Mouse (Mus musculus): ENCODE measurements around the gene 2410137M14Rik. TPM values are rescaled to one million over a fixed set of nuclear protein-coding genes. Genes with fewer than 3 reads are reported as not detected.

Gene 2410137M14Rik
- total RNA-seq, 2 experiments from 2014 or later = 0.25 TPM; not detected in 1

Other genes starting within 250 kb of the 2410137M14Rik start
- not detected for gene H2-M10.5, start 208.3 kb downstream of the 2410137M14Rik start, total RNA-seq (2021)
- gene H2-M10.6, start 169.1 kb downstream of the 2410137M14Rik start, total RNA-seq (2021) = not detected
- gene Trim26, start 144.1 kb downstream of the 2410137M14Rik start, total RNA-seq (2021) = 10 to 100 TPM; 14.7 to 15.7 TPM
- gene Trim15, start 114.0 kb downstream of the 2410137M14Rik start, total RNA-seq (2021) = not detected
- not detected for gene Trim10, start 111.7 kb downstream of the 2410137M14Rik start, total RNA-seq (2021)
- not detected for gene Trim40, start 91.1 kb downstream of the 2410137M14Rik start, total RNA-seq (2021)
- not detected for gene Trim31, start 83.1 kb downstream of the 2410137M14Rik start, total RNA-seq (2021)
- gene Rnf39, start 38.3 kb downstream of the 2410137M14Rik start, total RNA-seq (2021) = not detected
- gene Ppp1r11, start 29.5 kb downstream of the 2410137M14Rik start, total RNA-seq (2021) = 10 to 100 TPM; 63.5 to 67.7 TPM
- 10 to 100 TPM; 15.6 to 17.3 TPM for gene Znrd1, start 22.7 kb downstream of the 2410137M14Rik start, total RNA-seq (2021)
- 10 to 100 TPM in 1 of 2 experiments, 1 to 10 TPM in 1; 9.3 to 11.4 TPM for gene Znrd1as, start 22.6 kb downstream of the 2410137M14Rik start, total RNA-seq (2021)
- not detected for gene H2-M5, start 8.3 kb upstream of the 2410137M14Rik start, total RNA-seq (2021)
- gene Zfp57, start 19.9 kb upstream of the 2410137M14Rik start, total RNA-seq (2021) = 1 to 10 TPM in 1 of 2 experiments, under 1 TPM in 1; 0.74 to 1.5 TPM
- not detected for gene Mog, start 42.2 kb upstream of the 2410137M14Rik start, total RNA-seq (2021)
- gene Gabbr1, start 64.7 kb upstream of the 2410137M14Rik start, total RNA-seq (2021) = 10 to 100 TPM in 1 of 2 experiments, 1 to 10 TPM in 1; 9.8 to 10.3 TPM
- gene Olfr90, start 107.3 kb upstream of the 2410137M14Rik start, total RNA-seq (2021) = not detected
- gene Olfr91, start 117.0 kb upstream of the 2410137M14Rik start, total RNA-seq (2021) = not detected
- not detected for gene Olfr92, start 138.9 kb upstream of the 2410137M14Rik start, total RNA-seq (2021)
- gene Olfr93, start 180.3 kb upstream of the 2410137M14Rik start, total RNA-seq (2021) = not detected
- gene Ubd, start 212.7 kb upstream of the 2410137M14Rik start, total RNA-seq (2021) = not detected
- gene Olfr94, start 219.8 kb upstream of the 2410137M14Rik start, total RNA-seq (2021) = not detected
- not detected for gene Olfr95, start 231.9 kb upstream of the 2410137M14Rik start, total RNA-seq (2021)
- not detected for gene Olfr96, start 238.9 kb upstream of the 2410137M14Rik start, total RNA-seq (2021)